Mouse (Mus musculus) cerebellum, postnatal 10 days (tissue): Measurements from ENCODE around the gene Pkd1l1.

Experiments
- DNase-seq, 2 experiments: peaks; one replicate each; pipeline ENCODE4 v3.0.0; 2021; ENCODE audit warnings: mixed read lengths in 2 of 2

Pkd1l1 gene

GRCm38 (mm10) chr11:8936431-8937110 is 36.5 kb downstream of the Pkd1l1 start:
- DNase-seq: peak; percentile 65 to 69

DNA sequence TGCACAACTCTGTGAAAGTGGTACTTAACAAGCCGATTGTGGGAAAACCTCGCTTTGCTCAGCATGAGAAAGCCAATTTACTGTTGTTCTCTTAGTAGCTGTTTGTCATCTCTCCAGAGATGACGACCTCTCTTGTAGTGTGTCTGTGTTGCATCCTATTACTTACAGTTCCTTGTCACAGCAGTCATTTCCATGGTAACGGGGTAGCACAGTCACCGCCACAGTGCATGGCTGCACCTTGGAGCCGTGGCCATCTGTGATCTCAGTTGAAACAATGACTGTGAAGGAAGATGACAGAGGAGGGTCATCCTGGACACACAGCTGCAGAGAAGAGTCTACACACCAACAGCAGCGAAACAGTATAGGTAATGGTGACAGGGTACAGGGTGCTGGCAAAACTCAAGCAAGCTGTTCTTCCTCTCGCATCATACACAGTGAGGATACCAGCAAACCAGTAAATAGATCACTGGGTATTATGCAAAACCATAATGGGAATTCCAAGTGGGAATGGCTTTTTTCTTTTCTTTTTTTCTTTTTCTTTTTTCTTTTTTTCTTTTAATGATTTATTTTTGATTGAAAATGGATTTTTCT is 56.9 kb downstream of the Pkd1l1 start:
- peak; percentile 88 to 90 for DNase-seq

- DNase-seq: no peak
Observed at GRCm38 (mm10) chr11:8882793-8883192, 90.3 kb downstream of the Pkd1l1 start.

- no peak for DNase-seq
Observed at GRCm38 (mm10) chr11:8881521-8881920, 91.5 kb downstream of the Pkd1l1 start.

DNA sequence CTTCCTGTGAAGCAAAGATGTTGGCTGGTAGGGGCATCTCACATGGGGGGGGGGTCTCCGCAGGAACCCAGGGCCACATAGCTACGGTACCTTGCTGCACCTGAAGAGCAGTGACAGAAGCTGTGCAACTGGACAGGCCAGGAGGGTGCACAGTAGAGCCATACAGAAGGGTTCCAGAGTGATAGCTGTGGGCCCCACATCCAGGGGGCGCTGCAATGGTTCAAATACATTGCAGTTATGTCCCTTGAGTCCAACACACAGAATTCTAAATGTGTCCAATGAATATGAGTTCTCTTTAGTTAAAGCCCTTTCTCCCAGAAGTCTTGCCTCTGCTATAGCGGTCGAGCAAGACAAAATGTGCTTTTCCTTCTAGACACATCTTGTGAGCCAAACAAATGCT is 103.0 kb downstream of the Pkd1l1 start:
- DNase-seq: no peak

GRCm38 (mm10) chr11:8866021-8866420 is 107.0 kb downstream of the Pkd1l1 start:
- no peak for DNase-seq

GRCm38 (mm10) chr11:8863955-8864675 is 109.0 kb downstream of the Pkd1l1 start:
- peak in 1 of 2 experiments; percentile 36 for DNase-seq

GRCm38 (mm10) chr11:8862426-8862825 is 110.6 kb downstream of the Pkd1l1 start:
- DNase-seq: no peak

GRCm38 (mm10) chr11:8861978-8862377 is 111.1 kb downstream of the Pkd1l1 start:
- DNase-seq: no peak

DNA sequence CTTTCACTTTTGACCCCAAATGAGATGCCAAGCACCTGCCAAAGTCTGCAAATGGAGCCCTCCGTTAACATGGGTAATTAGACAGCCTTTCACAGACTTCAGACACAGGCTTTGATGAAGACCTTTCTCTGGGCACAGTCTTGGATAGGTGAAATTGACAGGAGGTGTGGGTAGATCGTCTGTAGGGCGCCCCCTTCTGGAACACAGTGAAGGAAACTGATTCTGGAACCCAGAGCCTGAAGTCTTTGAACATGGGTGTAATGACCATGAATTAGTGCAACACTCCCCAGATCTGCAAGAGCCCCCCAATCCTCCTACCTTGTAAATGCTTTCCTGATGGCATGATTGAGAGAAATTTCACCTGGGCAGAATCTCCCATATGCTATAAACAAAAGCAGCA is 112.2 kb downstream of the Pkd1l1 start:
- peak; percentile 53 for DNase-seq

DNA sequence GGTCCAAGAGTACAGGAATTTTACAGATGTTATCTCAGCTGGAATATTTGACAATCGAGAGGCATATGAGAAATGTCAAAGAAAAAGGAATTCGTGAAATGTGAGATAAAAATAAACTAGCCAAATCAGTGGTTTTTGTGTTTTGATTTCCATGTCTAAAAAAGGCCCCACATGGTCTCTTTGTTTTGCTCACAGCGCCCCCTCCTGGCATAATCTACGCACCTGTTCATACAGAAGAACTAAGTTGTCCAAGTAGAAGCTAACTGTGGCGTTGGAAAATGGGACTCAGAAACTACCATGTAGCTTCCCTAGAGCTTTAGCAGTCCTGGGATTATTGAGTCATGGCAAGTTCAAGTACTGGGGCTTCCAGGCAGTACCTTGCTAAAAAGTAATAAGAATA is 113.2 kb downstream of the Pkd1l1 start:
- DNase-seq: peak; percentile 83 to 87

- peak in 1 of 2 experiments; percentile 13 for DNase-seq
Observed at GRCm38 (mm10) chr11:8859041-8859440, 114.0 kb downstream of the Pkd1l1 start.

DNA sequence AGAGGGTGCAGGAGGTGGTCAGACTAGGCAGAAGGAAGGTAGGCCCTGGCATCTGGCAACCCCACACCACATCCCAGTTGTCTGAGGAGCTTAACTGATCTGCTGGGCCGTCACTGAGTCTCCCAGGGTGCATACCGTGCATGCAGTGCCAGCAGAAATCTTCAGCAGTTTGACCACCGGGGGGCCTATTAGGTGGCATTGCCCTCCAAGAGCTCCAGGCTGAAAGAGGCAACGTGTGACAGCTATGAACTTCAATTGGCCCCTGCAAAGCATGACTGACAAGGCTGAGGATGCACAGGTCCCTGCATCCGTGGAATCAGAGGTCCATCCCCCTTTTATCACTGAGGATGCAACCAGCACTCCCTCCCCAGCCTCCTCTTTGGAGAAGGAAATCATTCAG is 116.9 kb downstream of the Pkd1l1 start:
- DNase-seq: peak; percentile 22 to 33

- no peak for DNase-seq
Observed at GRCm38 (mm10) chr11:8848049-8848448, 125.0 kb downstream of the Pkd1l1 start.

- DNase-seq: no peak
Observed at GRCm38 (mm10) chr11:8847627-8848026, 125.4 kb downstream of the Pkd1l1 start.

DNA sequence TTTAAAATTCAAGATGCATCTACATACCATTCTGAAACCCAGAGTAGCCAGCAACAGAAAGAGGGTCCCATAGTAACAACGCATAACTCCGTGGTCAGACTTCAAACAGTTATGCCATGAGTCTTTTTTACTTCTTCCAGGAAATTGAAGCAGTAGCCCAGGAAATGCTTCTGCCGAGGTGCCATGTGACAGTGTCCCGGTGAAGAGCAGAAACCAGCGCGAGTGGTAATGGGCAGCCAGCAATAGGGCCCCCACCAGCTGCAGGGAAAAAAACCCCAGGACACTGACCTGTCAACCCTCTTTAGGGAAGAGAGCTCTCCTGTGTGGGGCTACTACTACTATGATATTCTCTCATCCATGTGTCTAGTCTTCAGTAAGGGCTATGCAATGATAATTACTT is 136.9 kb downstream of the Pkd1l1 start:
- no peak for DNase-seq

DNA sequence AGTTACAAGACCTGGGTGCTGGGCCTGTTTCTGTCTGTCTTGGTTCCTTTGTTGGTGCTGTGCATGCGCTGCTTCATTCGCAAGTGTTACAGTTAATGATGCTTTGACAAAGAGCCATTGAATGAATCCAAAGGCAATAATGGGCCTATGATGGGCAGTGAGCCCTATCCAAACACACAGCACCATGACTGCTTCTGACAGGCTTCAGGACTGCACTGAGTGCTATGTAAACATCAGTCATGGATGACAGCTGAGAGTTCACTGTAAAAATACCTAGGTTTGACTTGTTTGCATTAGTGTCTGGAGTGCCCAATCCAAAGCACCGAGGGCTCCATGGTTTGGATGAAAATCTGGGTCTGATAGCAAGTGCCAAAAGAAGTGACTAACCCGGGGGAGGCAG is 138.9 kb downstream of the Pkd1l1 start:
- DNase-seq: no peak

DNA sequence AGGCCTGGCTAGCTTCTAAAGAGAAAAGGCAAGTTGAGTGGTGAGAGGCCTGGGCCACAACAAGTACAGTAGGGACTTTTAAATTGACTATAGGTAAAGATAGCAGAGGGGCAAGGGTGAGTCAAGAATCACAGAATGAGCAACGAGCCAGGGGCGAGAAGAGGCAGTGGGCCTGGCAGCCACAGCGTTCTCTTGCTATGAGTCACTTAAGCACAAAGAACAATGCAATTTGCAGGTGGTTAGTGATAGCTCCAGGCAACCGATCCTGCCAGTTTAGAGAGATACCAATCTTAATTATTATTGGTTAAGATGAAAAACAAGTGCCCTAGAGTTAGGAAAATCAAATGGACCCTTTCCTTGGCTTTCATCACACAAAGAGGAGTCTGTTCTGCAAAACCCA is 142.5 kb downstream of the Pkd1l1 start:
- DNase-seq: no peak

- no peak for DNase-seq
Observed at GRCm38 (mm10) chr11:8829561-8829960, 143.5 kb downstream of the Pkd1l1 start.

- no peak for DNase-seq
Observed at GRCm38 (mm10) chr11:8828836-8829526, 144.1 kb downstream of the Pkd1l1 start.

GRCm38 (mm10) chr11:8826609-8827008 is 146.5 kb downstream of the Pkd1l1 start:
- no peak for DNase-seq

GRCm38 (mm10) chr11:8826046-8826445 is 147.0 kb downstream of the Pkd1l1 start:
- no peak for DNase-seq

GRCm38 (mm10) chr11:8825413-8825812 is 147.7 kb downstream of the Pkd1l1 start:
- DNase-seq: no peak
